Mouse (Mus musculus) kidney, postnatal 0 days (tissue): Measurements from ENCODE around the gene Ceacam9. TPM values are rescaled to one million over a fixed set of nuclear protein-coding genes. Genes with fewer than 3 reads are reported as not detected.
"Not testable (repeated sequence)": the region's sequence is repeated elsewhere in the genome, so short reads cannot be mapped to it uniquely, and the experiment has no call there.

Experiments used
- ATAC-seq: fragments of 200-750 bp; cut with Nextera tagmentation; replicated peaks from 2 replicates; pipeline ENCODE4 v1.8.0; 2017; ENCODE audit warnings: low read depth, moderate number of reproducible peaks, moderate TSS enrichment, moderate library complexity; ENCODE audit not compliant: low FRiP score
- DNase-seq: peaks from one replicate; pipeline ENCODE4 v3.0.0-alpha.2; 2016; ENCODE audit warnings: low spot score
- H3K27ac ChIP-seq: fragments of 300-500 bp; sonication (generic); 2 replicates; pipeline ENCODE4 v1.5.1; 2014; ENCODE audit warnings: mild to moderate bottlenecking
- H3K27me3 ChIP-seq: fragments of 300-500 bp; sonication (generic); 2 replicates; pipeline ENCODE4 v1.6.1; 2014; ENCODE audit warnings: low read length, mixed read lengths; ENCODE audit not compliant: insufficient read depth
- H3K36me3 ChIP-seq: fragments of 300-500 bp; sonication (generic); 2 replicates; pipeline ENCODE4 v1.6.1; 2014; ENCODE audit warnings: low read length, mixed read lengths; ENCODE audit not compliant: insufficient read depth
- H3K4me1 ChIP-seq: fragments of 300-500 bp; sonication (generic); replicated peaks from 2 replicates; pipeline ENCODE4 v1.6.1; 2014; ENCODE audit warnings: antibody characterized with exemption, low read length, mixed read lengths; ENCODE audit not compliant: insufficient read depth
- H3K4me2 ChIP-seq: fragments of 300-500 bp; sonication (generic); 2 replicates; pipeline ENCODE4 v1.6.1; 2014; ENCODE audit warnings: mild to moderate bottlenecking, low read length, moderate library complexity, mixed read lengths
- H3K4me3 ChIP-seq: fragments of 300-500 bp; sonication (generic); replicated peaks from 2 replicates; pipeline ENCODE4 v1.5.1; 2014; ENCODE audit warnings: low read depth, low read length
- H3K9ac ChIP-seq: fragments of 300-500 bp; sonication (generic); 2 replicates; pipeline ENCODE4 v1.6.1; 2014; ENCODE audit warnings: low read depth, low read length
- H3K9me3 ChIP-seq: fragments of 300-500 bp; sonication (generic); replicated peaks from 2 replicates; pipeline ENCODE4 v1.6.1; 2016; ENCODE audit warnings: low read length, inconsistent platforms, mixed read lengths
- CTCF ChIP-seq: IDR thresholded peaks from 2 replicates; pipeline ENCODE4 v1.5.1; 2016; ENCODE audit warnings: antibody characterized with exemption, low read depth, mild to moderate bottlenecking, moderate library complexity
- WGBS: fragments of 180-500 bp; shearing (Covaris S2); extraction: QIAGEN DNeasy Blood & Tissue Kit; methylation state at CpG from one replicate; pipeline ENCODE4 v1.1.7; 2014; 5-methylcytosine and 5-hydroxymethylcytosine counted together
- polyA plus RNA-seq: library from polyadenylated mRNA; unstranded; fragments of >200 nt; fragmentation: Nextera tagmentation; extraction: Ambion mirVana; gene quantifications from 2 replicates; pipeline ENCODE4 v1.2.1, GENCODE M21; 2015

The Ceacam9 gene
- polyA plus RNA-seq, 1 experiment from 2014 or later = not detected

- Histone ChIP-seq H3K4me3 (no peak overlapping the region), H3K4me2 (no peak overlapping the region), H3K36me3 (no peaks in the 10 kb centered on the region), H3K9ac (no peak overlapping the region), H3K27me3 (no peaks in the 10 kb centered on the region), H3K4me1 (peaks cover 5% of the 10 kb centered on the region), H3K27ac (0 out of 2 replicates have a peak overlapping the region, but pooled peaks have one; percentile 15), H3K9me3 (no peaks in the 10 kb centered on the region)
- TF ChIP-seq CTCF = peak; percentile 86
- peak; percentile 94 for DNase-seq
- WGBS = 19% methylated on average over 14 of the region's 14 CpGs
- ATAC-seq = peak; percentile 34
Measured at GRCm38 (mm10) chr7:16728596-16729348, 7.0 kb downstream of the Ceacam9 start.

GRCm38 (mm10) chr7:16729563-16729962 lies 7.8 kb downstream of the Ceacam9 start:
- H3K9ac ChIP-seq, H3K4me1 ChIP-seq, H3K36me3 ChIP-seq, H3K4me3 ChIP-seq, H3K9me3 ChIP-seq, H3K27ac ChIP-seq, H3K27me3 ChIP-seq: not testable (repeated sequence)
- DNase-seq = peak; percentile 60
- peak; percentile 46 for ATAC-seq
- peak overlapping the region; percentile 23 for H3K4me2 ChIP-seq
- WGBS = 2% methylated on average over 7 of the region's 7 CpGs

GRCm38 (mm10) chr7:16730791-16731190 lies 9.1 kb downstream of the Ceacam9 start:
- no peak overlapping the region for H3K27ac ChIP-seq
- ATAC-seq (no peak), DNase-seq (no peak)
- no peak overlapping the region for H3K4me3 ChIP-seq
- H3K9me3 ChIP-seq = no peaks in the 10 kb centered on the region
- no peaks in the 10 kb centered on the region for H3K36me3 ChIP-seq
- TF ChIP-seq CTCF = no peak
- H3K4me2 ChIP-seq = no peak overlapping the region
- H3K9ac ChIP-seq = no peak overlapping the region
- H3K4me1 ChIP-seq = peaks cover 5% of the 10 kb centered on the region
- 88% methylated on average over 6 of the region's 6 CpGs for WGBS
- H3K27me3 ChIP-seq = no peaks in the 10 kb centered on the region

GRCm38 (mm10) chr7:16731893-16732422 lies 10.2 kb downstream of the Ceacam9 start:
- ATAC-seq = no peak

GRCm38 (mm10) chr7:16737606-16738072 lies 15.9 kb downstream of the Ceacam9 start:
- DNase-seq (no peak), ATAC-seq (no peak)
- H3K9ac ChIP-seq = peak overlapping the region; percentile 35; the same call in 1 of the 2 replicates
- TF ChIP-seq CTCF = no peak
- 0 out of 2 replicates have a peak overlapping the region, but pooled peaks have one; percentile 82 for H3K4me3 ChIP-seq
- peak overlapping the region; percentile 50 for H3K4me2 ChIP-seq
- no peaks in the 10 kb centered on the region for H3K27me3 ChIP-seq
- H3K36me3 ChIP-seq = no peaks in the 10 kb centered on the region
- peaks cover 6% of the 10 kb centered on the region; the same call in 1 of the 2 replicates for H3K4me1 ChIP-seq
- 47% methylated on average over 10 of the region's 10 CpGs for WGBS
- H3K27ac ChIP-seq = no peak overlapping the region
- H3K9me3 ChIP-seq = no peaks in the 10 kb centered on the region

More at GRCm38 (mm10) chr7:16731893-16732422, 10.2 kb downstream of the Ceacam9 start:
- no peak for TF ChIP-seq CTCF
- Histone ChIP-seq H3K36me3 (no peaks in the 10 kb centered on the region), H3K4me1 (peaks cover 5% of the 10 kb centered on the region), H3K9ac (no peak overlapping the region), H3K4me3 (no peak overlapping the region), H3K27ac (peak overlapping the region; percentile 77), H3K27me3 (no peaks in the 10 kb centered on the region), H3K4me2 (no peak overlapping the region), H3K9me3 (no peaks in the 10 kb centered on the region)
- WGBS = 5% methylated on average over 7 of the region's 7 CpGs
- peak; percentile 53 for DNase-seq

- H3K4me2 ChIP-seq = peak within 1 kb of the TSS; percentile 80
- under 1% methylated on average over 34 of the region's 34 CpGs for WGBS
- peak within 1 kb of the TSS; percentile 65 for H3K27ac ChIP-seq
- peak within 1 kb of the TSS; percentile 89 for H3K9ac ChIP-seq
- no peak; the same call in 1 of the 2 replicates for TF ChIP-seq CTCF
- no peaks in the 10 kb centered on the region for H3K9me3 ChIP-seq
- ATAC-seq (peak; percentile 96), DNase-seq (peak; percentile 99)
- H3K4me1 ChIP-seq = peaks cover 6% of the 10 kb centered on the region; the same call in 1 of the 2 replicates
- H3K36me3 ChIP-seq = peaks cover 4% of the 10 kb centered on the region; the same call in 1 of the 2 replicates
- H3K4me3 ChIP-seq = peak within 1 kb of the TSS; percentile 82
- H3K27me3 ChIP-seq = no peaks in the 10 kb centered on the region
Measured at GRCm38 (mm10) chr7:16738073-16738696, 16.5 kb downstream of the Ceacam9 start, which contains the start of gene Ap2s1. Gene Ap2s1, plus strand, starts transcription at chr7:16738410.
